Mouse (Mus musculus): ENCODE data around the gene Garnl3. TPM values are rescaled to one million over a fixed set of nuclear protein-coding genes. Genes with fewer than 3 reads are reported as not detected.

Garnl3 gene
- polyA plus RNA-seq (2012; rRNA removed): 123 and 124 TPM in 2 replicates

DNA sequence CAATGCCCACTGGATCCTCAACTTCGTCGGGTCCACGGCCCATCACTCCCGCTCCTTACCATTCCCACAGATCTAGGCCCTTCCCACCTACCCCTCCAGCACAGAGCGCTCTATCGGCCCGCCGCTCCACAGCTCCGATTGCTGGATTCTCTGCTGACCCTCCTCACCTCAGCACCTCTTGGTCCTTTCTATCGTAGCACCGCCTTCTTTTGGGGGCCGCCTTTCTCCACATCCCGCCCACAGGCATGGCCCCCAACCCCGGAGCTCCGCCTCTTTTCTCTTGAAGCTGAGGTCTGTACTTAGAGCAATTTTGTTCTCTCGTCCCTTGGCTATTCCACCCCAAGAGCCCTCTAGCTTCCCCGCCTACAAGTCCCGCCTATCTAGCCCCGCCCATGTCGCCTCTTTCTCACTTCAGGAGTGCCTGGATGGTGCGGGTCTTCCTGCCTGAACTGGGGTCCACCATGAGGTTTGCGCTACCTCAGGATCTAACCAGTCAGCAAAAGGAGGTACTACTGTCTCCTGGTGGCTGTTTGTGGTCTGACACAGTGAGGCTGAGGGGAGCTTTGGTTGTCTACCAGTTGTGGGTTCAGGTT, at the start of gene Garnl3:
Garnl3 (minus strand) TSS at position 155 of the 593 bp plus-strand sequence.
- Histone ChIP-seq H3K27ac (ENCODE audit: insufficient read depth, low read length) (no peak within 1 kb of the TSS), H3K4me3 (ENCODE audit: insufficient read depth, low read length) (peak within 1 kb of the TSS; percentile 45), H3K4me1 (ENCODE audit: control insufficient read depth, insufficient read depth, low read length) (peaks cover 5% of the 10 kb centered on the region)
- TF ChIP-seq CTCF (IDR thresholded peaks at IDR 0.05; ENCODE audit: extremely low read depth, insufficient read depth, low read length): peak; percentile 66
- 0 out of 2 replicates have a peak, but pooled peaks have one; percentile 10 for TF ChIP-seq POLR2A (IDR thresholded peaks at IDR 0.05; ENCODE audit: extremely low read depth, insufficient read depth, low read length)

- TF ChIP-seq POLR2A (IDR thresholded peaks at IDR 0.05; ENCODE audit: extremely low read depth, insufficient read depth, low read length) (no peak), CTCF (IDR thresholded peaks at IDR 0.05; ENCODE audit: extremely low read depth, insufficient read depth, low read length) (no peak)
- Histone ChIP-seq H3K4me3 (ENCODE audit: insufficient read depth, low read length) (no peak overlapping the region), H3K27ac (ENCODE audit: insufficient read depth, low read length) (no peak overlapping the region), H3K4me1 (ENCODE audit: control insufficient read depth, insufficient read depth, low read length) (peaks cover 23% of the 10 kb centered on the region)
Observed at GRCm38 (mm10) chr2:33179930-33180630, 48.6 kb upstream of the Garnl3 start.

DNA sequence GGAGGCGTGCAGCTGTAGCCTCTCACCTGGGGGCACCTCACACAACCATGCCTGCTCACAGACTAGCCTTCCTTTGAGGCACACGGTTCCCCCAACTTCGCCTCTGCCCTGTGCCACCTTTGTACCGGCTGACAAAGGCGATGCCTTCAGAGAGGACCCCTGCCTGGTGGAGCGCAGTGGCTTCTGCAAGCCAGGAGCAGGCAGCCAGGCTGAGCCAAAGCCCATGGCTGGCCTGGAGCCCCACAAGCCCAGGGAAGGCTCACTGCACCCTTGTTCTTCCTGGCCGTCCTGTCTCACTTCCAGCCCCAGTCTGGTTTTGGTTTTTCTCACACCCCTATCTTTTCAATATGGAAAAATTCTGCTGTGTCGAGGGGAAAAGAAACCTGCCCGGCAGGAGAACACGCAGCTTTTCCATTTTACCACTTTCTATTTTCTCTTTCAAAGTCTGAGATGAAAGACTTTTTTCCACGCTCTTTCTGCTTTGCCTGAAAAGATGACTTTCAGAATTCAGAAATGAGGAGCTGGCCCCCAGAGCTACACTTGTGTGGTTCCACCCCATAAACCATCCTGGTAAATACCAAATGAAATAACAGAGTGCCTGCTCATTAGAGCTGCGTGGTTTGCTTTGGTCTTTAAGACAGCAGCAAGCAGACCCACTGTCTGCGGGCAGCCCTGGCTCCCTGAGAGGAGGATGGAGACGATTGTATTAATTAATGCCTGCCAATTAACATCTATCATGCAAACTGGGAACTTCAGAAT, 47.9 kb upstream of the Garnl3 start:
- TF ChIP-seq CTCF (IDR thresholded peaks at IDR 0.05; ENCODE audit: extremely low read depth, insufficient read depth, low read length): no peak
- TF ChIP-seq POLR2A (IDR thresholded peaks at IDR 0.05; ENCODE audit: extremely low read depth, insufficient read depth, low read length): no peak
- Histone ChIP-seq H3K4me1 (ENCODE audit: control insufficient read depth, insufficient read depth, low read length) (peaks cover 23% of the 10 kb centered on the region), H3K4me3 (ENCODE audit: insufficient read depth, low read length) (no peak overlapping the region), H3K27ac (ENCODE audit: insufficient read depth, low read length) (no peak overlapping the region)

DNA sequence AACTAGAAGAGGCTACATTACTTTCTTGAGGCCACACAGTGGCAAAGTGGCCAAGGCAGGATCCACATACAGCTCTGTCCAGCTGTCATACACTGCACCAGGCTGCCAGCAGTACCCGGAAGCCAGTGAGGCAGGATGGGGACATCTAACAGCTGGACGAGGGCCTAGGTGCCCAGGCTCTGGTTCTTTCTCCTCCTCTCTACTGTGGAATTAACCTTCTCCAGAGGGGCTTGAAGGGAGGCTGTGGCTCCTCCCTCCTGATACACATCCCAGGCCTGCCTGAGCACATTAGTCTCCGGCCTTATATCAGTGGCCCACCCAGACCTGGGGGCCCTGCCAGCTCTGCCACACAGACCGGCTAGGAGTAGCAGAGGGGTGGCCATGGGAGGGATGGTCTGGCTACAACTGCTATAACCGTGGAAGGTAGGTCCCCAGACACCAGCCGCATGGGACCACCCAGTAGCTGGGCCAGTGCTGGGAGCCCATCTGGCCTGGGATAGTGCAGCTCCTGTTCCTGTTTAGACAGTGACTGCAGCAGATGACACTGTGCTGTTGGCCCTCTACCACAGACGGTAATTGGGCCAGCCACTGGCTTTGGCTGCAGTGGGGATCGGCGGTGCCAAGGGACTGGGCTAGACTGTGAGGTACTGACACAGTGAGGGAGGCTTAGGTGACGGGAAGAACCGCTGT, 46.9 kb upstream of the Garnl3 start:
- peak overlapping the region; percentile 35 for H3K27ac ChIP-seq (ENCODE audit: insufficient read depth, low read length)
- peaks cover 23% of the 10 kb centered on the region for H3K4me1 ChIP-seq (ENCODE audit: control insufficient read depth, insufficient read depth, low read length)
- TF ChIP-seq CTCF (IDR thresholded peaks at IDR 0.05; ENCODE audit: extremely low read depth, insufficient read depth, low read length) (no peak), POLR2A (IDR thresholded peaks at IDR 0.05; ENCODE audit: extremely low read depth, insufficient read depth, low read length) (no peak)
- no peak overlapping the region for H3K4me3 ChIP-seq (ENCODE audit: insufficient read depth, low read length)

- peak overlapping the region; percentile 35; the same call in 1 of the 2 replicates for H3K27ac ChIP-seq (ENCODE audit: insufficient read depth, low read length)
- no peak overlapping the region for H3K4me3 ChIP-seq (ENCODE audit: insufficient read depth, low read length)
- H3K4me1 ChIP-seq (ENCODE audit: control insufficient read depth, insufficient read depth, low read length): peaks cover 23% of the 10 kb centered on the region
- TF ChIP-seq POLR2A (IDR thresholded peaks at IDR 0.05; ENCODE audit: extremely low read depth, insufficient read depth, low read length): no peak
- TF ChIP-seq CTCF (IDR thresholded peaks at IDR 0.05; ENCODE audit: extremely low read depth, insufficient read depth, low read length): no peak
Observed at GRCm38 (mm10) chr2:33177443-33178242, 46.2 kb upstream of the Garnl3 start.

GRCm38 (mm10) chr2:33176921-33177320, 45.5 kb upstream of the Garnl3 start:
- TF ChIP-seq POLR2A (IDR thresholded peaks at IDR 0.05; ENCODE audit: extremely low read depth, insufficient read depth, low read length): no peak
- no peak for TF ChIP-seq CTCF (IDR thresholded peaks at IDR 0.05; ENCODE audit: extremely low read depth, insufficient read depth, low read length)
- no peak overlapping the region for H3K4me3 ChIP-seq (ENCODE audit: insufficient read depth, low read length)
- peaks cover 23% of the 10 kb centered on the region for H3K4me1 ChIP-seq (ENCODE audit: control insufficient read depth, insufficient read depth, low read length)
- 0 out of 2 replicates have a peak overlapping the region, but pooled peaks have one; percentile 25 for H3K27ac ChIP-seq (ENCODE audit: insufficient read depth, low read length)

GRCm38 (mm10) chr2:33176516-33176915, 45.1 kb upstream of the Garnl3 start:
- Histone ChIP-seq H3K27ac (ENCODE audit: insufficient read depth, low read length) (no peak overlapping the region), H3K4me1 (ENCODE audit: control insufficient read depth, insufficient read depth, low read length) (peaks cover 25% of the 10 kb centered on the region), H3K4me3 (ENCODE audit: insufficient read depth, low read length) (no peak overlapping the region)
- TF ChIP-seq CTCF (IDR thresholded peaks at IDR 0.05; ENCODE audit: extremely low read depth, insufficient read depth, low read length) (no peak), POLR2A (IDR thresholded peaks at IDR 0.05; ENCODE audit: extremely low read depth, insufficient read depth, low read length) (no peak)

GRCm38 (mm10) chr2:33173686-33174085, 42.2 kb upstream of the Garnl3 start:
- TF ChIP-seq POLR2A (IDR thresholded peaks at IDR 0.05; ENCODE audit: extremely low read depth, insufficient read depth, low read length) (no peak), CTCF (IDR thresholded peaks at IDR 0.05; ENCODE audit: extremely low read depth, insufficient read depth, low read length) (no peak)
- H3K4me3 ChIP-seq (ENCODE audit: insufficient read depth, low read length): no peak overlapping the region
- no peak overlapping the region for H3K27ac ChIP-seq (ENCODE audit: insufficient read depth, low read length)
- H3K4me1 ChIP-seq (ENCODE audit: control insufficient read depth, insufficient read depth, low read length): peaks cover 15% of the 10 kb centered on the region
